In the genomic region with DNA sequence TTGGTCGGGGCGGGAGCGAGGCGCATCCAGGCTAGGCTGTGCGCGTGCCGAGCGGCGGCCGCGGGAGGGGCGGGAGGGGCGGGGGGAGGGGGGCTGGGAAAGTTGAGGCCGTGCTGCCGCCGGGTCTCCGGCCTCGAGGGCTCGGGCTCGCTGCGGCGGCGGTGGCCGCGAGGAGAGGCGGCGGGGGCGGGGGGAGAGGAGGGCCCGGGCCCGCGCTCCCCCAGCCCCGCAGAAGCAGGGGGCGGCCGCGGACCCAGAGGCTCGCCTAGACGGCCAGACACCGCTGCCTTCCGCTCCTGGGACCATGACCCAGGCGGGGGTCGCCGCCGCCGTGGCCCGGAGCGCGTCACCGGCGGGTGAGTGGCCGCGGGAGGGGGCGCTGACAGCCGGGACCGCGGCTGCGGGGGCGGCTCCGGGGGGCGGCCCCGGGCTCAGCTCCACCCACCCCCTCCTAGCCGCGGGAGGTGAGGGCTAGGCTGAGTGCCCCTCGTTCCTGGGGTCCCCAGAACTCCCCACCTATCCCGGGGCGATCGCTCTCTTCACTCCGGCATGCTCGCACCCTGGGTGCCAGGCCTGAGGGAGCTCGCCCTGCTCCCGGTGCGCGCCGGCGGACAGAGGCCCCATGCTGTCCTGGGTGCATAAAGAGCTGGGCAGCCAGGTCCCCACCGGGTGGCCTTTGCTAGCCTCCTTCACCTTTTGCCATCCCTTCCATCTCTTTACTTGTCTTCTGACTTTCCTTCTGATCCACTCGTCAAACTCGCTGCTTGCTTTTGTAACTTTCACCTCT, we compare ENCODE assay signal across 8 mouse cellular contexts. TPM values are rescaled to one million over a fixed set of nuclear protein-coding genes. Genes with fewer than 3 reads are reported as not detected.
DNase-seq lines count a peak whose midpoint lies in the region; ATAC-seq and TF ChIP-seq lines count a peak whose summit lies in the region.

A gene (plus strand): TSS at position 92 of the 787 bp plus-strand sequence.

- H3K9me3 ChIP-seq in heart, embryonic 10.5 days, result no peaks in the 10 kb centered on the region
- H3K9me3 ChIP-seq in limb, embryonic 15.5 days, result no peaks in the 10 kb centered on the region
- H3K9me3 ChIP-seq in midbrain, embryonic 15.5 days, result no peaks in the 10 kb centered on the region

- under 1% methylated on average over 54 of the region's 77 CpGs for WGBS in heart, embryonic 10.5 days
- under 1% methylated on average over 53 of the region's 77 CpGs for WGBS in limb, embryonic 15.5 days
- under 1% methylated on average over 56 of the region's 77 CpGs for WGBS in midbrain, embryonic 15.5 days

- peak within 1 kb of the TSS; percentile 97 for H3K4me3 ChIP-seq in embryonic fibroblast, embryonic 13.5 days (ENCODE audit: insufficient read depth, low read length)
- H3K4me3 ChIP-seq in heart, embryonic 10.5 days, result peak within 1 kb of the TSS; percentile 86
- peak within 1 kb of the TSS; percentile 91 for H3K4me3 ChIP-seq in limb, embryonic 15.5 days
- H3K4me3 ChIP-seq in midbrain, embryonic 15.5 days, result peak within 1 kb of the TSS; percentile 77

- TF ChIP-seq CTCF in embryonic fibroblast, embryonic 13.5 days (IDR thresholded peaks at IDR 0.05; ENCODE audit: borderline replicate concordance, insufficient read depth, low read length), result no peak

- H3K27me3 ChIP-seq in heart, embryonic 10.5 days (ENCODE audit: insufficient read depth, poor library complexity, severe bottlenecking), result no peaks in the 10 kb centered on the region
- no peaks in the 10 kb centered on the region for H3K27me3 ChIP-seq in limb, embryonic 15.5 days
- no peaks in the 10 kb centered on the region for H3K27me3 ChIP-seq in midbrain, embryonic 15.5 days (replicated peaks)

- no peaks in the 10 kb centered on the region for H3K4me1 ChIP-seq in embryonic fibroblast, embryonic 13.5 days (ENCODE audit: control insufficient read depth, insufficient read depth, low read length)
- H3K4me1 ChIP-seq in heart, embryonic 10.5 days, result peaks cover 17% of the 10 kb centered on the region
- peaks cover 17% of the 10 kb centered on the region for H3K4me1 ChIP-seq in limb, embryonic 15.5 days
- peaks cover 20% of the 10 kb centered on the region for H3K4me1 ChIP-seq in midbrain, embryonic 15.5 days

- H3K9ac ChIP-seq in limb, embryonic 15.5 days, result peak within 1 kb of the TSS; percentile 97
- peak within 1 kb of the TSS; percentile 84 for H3K9ac ChIP-seq in midbrain, embryonic 15.5 days

- H3K4me2 ChIP-seq in limb, embryonic 15.5 days, result peak within 1 kb of the TSS; percentile 82
- peak within 1 kb of the TSS; percentile 88 for H3K4me2 ChIP-seq in midbrain, embryonic 15.5 days

- peak within 1 kb of the TSS; percentile 90 for H3K27ac ChIP-seq in embryonic fibroblast, embryonic 13.5 days (ENCODE audit: insufficient read depth, low read length)
- H3K27ac ChIP-seq in heart, embryonic 10.5 days, result peak within 1 kb of the TSS; percentile 99
- peak within 1 kb of the TSS; percentile 94 for H3K27ac ChIP-seq in limb, embryonic 15.5 days
- H3K27ac ChIP-seq in midbrain, embryonic 15.5 days, result peak within 1 kb of the TSS; percentile 86

- peak; percentile 65 for ATAC-seq in limb, embryonic 15.5 days (ENCODE audit: insufficient number of reproducible peaks, low FRiP score, low TSS enrichment, low read depth)
- ATAC-seq in midbrain, embryonic 15.5 days (replicated peaks), result peak; percentile 78

- DNase-seq in A20 (ENCODE audit: low read depth, low spot score), result peak; percentile 65
- DNase-seq in adrenal gland, postnatal 14 days, result peak; percentile 79
- peak; percentile 82 for DNase-seq in heart, embryonic 10.5 days (ENCODE audit: low spot score)
- peak; percentile 55 for DNase-seq in kidney, adult 9 months
- peak; percentile 61 to 83 for DNase-seq in spleen, postnatal 4 days (ENCODE audit: low spot score in 2 of 2)

- H3K36me3 ChIP-seq in heart, embryonic 10.5 days, result 0 out of 2 replicates have a peak, but pooled peaks cover under 1% of the 10 kb centered on the region
- no peaks in the 10 kb centered on the region for H3K36me3 ChIP-seq in limb, embryonic 15.5 days
- no peaks in the 10 kb centered on the region for H3K36me3 ChIP-seq in midbrain, embryonic 15.5 days (replicated peaks)

- TF ChIP-seq POLR2A in embryonic fibroblast, embryonic 13.5 days (IDR thresholded peaks at IDR 0.05; ENCODE audit: low read depth, low read length), result no peak; the same call in none of the 2 replicates

RNA-seq across cellular contexts. Expression of the gene that starts here (rescaled TPM):
- 25.5 and 27.0 TPM in 2 replicates for total RNA-seq in adrenal gland, postnatal 14 days (2021)
- polyA plus RNA-seq in embryonic fibroblast, embryonic 13.5 days (2011; ENCODE audit: insufficient read length, low read depth, missing spikeins), result 15.4 and 15.8 TPM in 2 replicates
- 2.4 and 2.8 TPM in 2 replicates for polyA plus RNA-seq in heart, embryonic 10.5 days (2016; fragmentation: Nextera tagmentation; extraction: Ambion mirVana)
- 3.1 and 3.3 TPM in 2 replicates for polyA plus RNA-seq in limb, embryonic 15.5 days (2015; fragmentation: Nextera tagmentation; extraction: Ambion mirVana)
- 2.8 and 2.9 TPM in 2 replicates for polyA plus RNA-seq in midbrain, embryonic 15.5 days (2015; fragmentation: Nextera tagmentation; extraction: Ambion mirVana)

Comparison
In these comparisons a context has a peak if more than half of its experiments do, and no peak if none do; other contexts are left out.
1. Peak in every context shown above with its lines: DNase-seq, ATAC-seq, H3K4me3 ChIP-seq and H3K27ac ChIP-seq.